Mouse (Mus musculus): ENCODE data around the gene Safb2. TPM values are rescaled to one million over a fixed set of nuclear protein-coding genes. Genes with fewer than 3 reads are reported as not detected.
A peak's percentile ranks its signal among the peaks of the same experiment; 100 is the strongest.
"Not testable (repeated sequence)": the region's sequence is repeated elsewhere in the genome, so short reads cannot be mapped to it uniquely, and the experiment has no call there.

Safb2 gene
- 100 to 1,000 TPM; 105 to 107 TPM for total RNA-seq (2021)

GRCm38 (mm10) chr17:56584257-56585130, at the start of gene Safb2, which contains the start of gene Safb:
Gene Safb2 (minus strand): TSS chr17:56584585.
Gene Safb (plus strand): TSS chr17:56584825.
- peak; percentile 100 for DNase-seq
- intact Hi-C loops (cut with DNase I): no loop called here

- no peak for DNase-seq
- intact Hi-C loops (cut with DNase I): no loop called here
Observed at GRCm38 (mm10) chr17:56634023-56634422, 49.6 kb upstream of the Safb2 start.

GRCm38 (mm10) chr17:56631807-56632206, 47.4 kb upstream of the Safb2 start:
- no peak for DNase-seq
- intact Hi-C loops (cut with DNase I): no loop called here

DNA sequence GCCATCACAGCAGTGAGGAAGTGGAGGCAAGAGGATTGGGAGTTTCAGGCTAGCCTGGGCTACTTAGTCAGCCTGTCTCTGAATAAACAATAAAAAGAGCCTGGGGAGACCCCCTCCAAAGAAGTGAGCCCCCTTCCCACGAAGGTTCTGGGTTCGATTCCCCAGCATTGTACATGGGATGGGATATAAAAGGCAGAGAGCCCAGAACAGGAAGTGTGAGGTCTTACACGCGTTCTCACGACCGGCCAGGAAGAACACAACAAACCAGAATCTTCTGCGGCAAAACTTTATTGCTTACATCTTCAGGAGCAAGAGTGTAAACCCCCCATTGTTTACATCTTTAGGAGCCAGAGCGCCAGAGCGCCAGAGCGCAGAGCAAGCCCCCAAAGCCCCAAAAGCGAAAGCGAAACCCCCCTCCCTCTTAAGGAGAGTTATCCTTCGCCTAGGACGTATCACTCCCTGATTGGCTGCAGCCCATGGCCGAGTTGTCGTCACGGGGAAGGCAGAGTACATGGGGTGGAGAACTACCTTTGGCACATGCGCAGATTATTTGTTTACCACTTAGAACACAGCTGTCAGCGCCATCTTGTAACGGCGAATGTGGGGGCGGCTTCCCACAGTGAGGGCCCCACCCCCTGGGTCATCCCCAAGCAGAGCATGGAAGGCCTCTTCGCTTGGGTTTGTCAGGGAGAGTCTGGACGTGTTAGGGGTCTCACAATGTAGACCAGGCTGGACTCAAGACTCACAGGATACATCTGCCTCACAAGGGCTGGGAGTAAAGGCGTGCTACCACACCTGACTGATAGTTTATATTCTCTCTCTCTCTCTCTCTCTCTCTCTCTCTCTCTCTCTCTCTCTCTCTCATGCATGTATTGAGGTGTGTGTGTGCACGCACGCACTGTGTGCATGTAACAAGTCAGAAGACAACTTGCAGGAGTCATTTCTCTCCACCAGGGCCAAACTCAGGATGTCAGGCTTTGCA, 45.7 kb upstream of the Safb2 start:
- DNase-seq; intact Hi-C loops (cut with DNase I): not testable (repeated sequence)

- intact Hi-C loops (cut with DNase I): no loop called here
- DNase-seq: peak; percentile 30
Observed at GRCm38 (mm10) chr17:56627530-56628277, 43.3 kb upstream of the Safb2 start, which contains the start of gene Catsperd. Gene Catsperd (plus strand): TSS chr17:56628143.

- intact Hi-C loops (cut with DNase I): no loop called here
- DNase-seq: peak; percentile 97
Observed at GRCm38 (mm10) chr17:56626754-56627470, 42.5 kb upstream of the Safb2 start, which contains the start of gene Lonp1. Gene Lonp1 (minus strand): TSS chr17:56626887.

DNA sequence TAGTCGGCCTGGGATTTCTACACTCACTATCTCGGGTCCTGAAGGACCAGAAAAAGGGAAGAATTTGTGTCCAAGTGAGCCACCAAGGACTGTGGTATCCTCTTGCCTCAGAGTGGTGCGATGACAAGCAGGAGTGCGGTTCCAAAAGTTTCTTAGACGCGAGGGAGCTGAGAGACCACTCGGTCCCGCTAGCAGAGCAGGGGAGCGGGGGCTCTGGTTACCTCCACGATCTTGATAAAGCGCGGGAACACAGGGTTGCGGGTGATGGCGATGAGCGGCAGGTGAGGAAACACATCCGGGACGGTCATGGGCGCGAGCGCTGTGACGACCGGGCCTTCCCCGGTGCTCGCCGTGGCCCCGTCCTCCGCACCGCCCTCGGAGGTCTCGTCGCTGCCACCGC, 41.9 kb upstream of the Safb2 start:
- intact Hi-C loops (cut with DNase I): no loop called here
- DNase-seq: no peak

DNA sequence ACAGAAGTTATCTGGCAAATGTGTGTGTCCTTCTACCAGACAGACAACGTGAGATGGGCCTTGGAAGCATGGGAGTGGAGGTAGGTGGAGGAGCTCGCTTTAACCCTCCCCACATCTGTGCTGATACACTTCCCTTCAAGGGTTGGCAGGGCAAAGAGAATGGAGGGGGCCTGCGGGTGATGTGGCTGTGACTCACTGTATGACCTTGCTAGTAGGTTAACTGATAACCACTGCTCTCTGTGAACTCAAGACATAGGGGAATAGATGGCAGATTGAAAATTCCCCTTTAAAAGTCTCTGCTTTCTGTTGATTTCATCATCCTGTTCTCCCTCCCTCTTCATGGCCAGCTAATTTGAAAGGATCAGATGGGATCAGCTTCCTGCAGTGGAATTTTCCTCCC, 41.1 kb upstream of the Safb2 start:
- intact Hi-C loops (cut with DNase I): no loop called here

DNA sequence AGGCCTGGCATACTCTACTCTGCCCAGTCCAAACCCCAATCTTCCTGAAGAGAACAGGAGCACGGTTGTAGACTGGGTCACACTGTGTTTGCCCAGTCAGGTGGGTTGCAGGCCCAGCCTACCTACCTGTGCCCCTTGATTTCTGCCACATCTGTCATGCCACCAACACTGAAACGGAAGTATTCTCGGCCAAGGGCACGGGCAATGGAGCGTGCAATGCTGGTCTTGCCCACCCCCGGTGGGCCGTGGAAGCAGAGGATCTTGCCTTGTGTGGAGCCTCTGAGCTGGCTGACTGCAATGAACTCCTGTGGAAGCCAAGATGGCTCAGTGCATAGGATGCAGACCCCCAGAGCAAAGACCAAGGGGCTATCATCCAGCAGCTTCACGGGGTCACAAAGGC, 33.2 kb upstream of the Safb2 start:
- no peak for DNase-seq
- intact Hi-C loops (cut with DNase I): no loop called here

More for the DNA sequence above, 41.1 kb upstream of the Safb2 start:
- no peak for DNase-seq

GRCm38 (mm10) chr17:56616725-56617124, 32.3 kb upstream of the Safb2 start:
- intact Hi-C loops (cut with DNase I): no loop called here
- DNase-seq: no peak

- intact Hi-C loops (cut with DNase I): no loop called here
- no peak for DNase-seq
Observed at GRCm38 (mm10) chr17:56615792-56616191, 31.4 kb upstream of the Safb2 start.

DNA sequence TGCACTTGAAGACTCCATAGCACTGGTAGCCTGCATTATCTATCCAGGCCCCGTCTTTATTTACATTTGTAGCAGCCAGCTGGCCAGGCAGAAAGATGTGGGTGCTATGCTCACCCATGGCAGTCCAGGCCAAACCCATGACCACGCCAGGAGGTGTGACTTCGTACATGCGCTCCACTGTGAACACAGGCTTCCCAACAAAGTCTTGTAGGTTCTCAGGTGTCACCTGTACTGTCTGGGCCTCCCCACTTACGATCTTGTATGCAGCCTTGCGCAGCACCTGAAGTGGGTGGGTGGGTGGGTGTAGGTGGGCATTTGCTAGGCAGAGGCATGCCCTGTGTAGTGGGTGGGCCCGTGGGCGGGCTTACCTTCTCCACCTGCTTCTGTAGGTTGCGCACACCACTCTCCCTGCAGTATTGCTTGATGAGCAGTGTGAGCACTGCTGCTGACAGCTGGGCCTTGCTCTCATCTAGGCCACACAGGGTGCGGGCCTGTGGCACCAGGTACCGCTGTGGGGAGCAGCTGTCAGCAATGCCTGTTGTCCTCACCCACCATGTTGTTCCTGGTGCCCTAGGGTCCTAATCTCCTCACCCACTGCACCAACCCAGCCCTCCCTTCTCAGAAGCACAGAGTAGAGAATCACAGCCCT, 30.9 kb upstream of the Safb2 start:
- no peak for DNase-seq
- intact Hi-C loops (cut with DNase I): no loop called here

DNA sequence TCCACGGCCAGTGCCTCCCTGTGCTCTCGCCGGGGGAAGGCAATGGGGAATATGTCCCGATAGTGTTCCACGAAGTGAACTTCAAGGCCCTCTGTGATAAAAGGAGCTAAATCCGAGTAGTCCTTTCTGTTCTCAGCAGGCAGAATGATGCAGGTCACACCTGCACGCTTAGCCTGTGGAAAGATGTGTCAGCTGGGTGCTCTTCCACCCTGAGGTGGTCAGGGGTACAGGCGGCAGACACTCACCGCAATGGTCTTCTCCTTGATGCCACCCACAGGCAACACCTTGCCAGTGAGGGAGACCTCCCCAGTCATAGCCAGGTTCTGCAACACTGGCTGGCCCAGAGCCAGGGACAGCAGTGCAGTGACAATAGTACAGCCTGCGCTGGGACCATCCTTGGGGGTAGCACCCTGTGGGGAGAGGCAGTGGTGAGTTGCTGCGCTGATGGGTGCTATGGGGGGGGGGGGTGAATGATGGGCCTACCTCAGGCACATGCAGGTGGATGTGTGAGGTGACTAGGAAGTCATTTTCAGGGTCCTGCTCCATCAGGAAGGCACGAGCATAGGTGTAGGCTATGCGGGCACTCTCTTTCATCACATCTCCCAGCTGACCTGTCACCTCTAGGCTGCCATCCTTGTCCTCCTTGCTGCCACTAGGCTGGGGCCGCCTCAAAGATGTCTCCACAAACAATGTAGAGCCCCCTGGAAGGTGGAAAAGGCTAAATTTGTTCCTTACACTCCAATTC, 30.2 kb upstream of the Safb2 start:
- intact Hi-C loops (cut with DNase I): no loop called here
- peak; percentile 41 for DNase-seq

- intact Hi-C loops (cut with DNase I): not testable (repeated sequence)
- DNase-seq: peak; percentile 51
Observed at GRCm38 (mm10) chr17:56613893-56614292, 29.5 kb upstream of the Safb2 start.

DNA sequence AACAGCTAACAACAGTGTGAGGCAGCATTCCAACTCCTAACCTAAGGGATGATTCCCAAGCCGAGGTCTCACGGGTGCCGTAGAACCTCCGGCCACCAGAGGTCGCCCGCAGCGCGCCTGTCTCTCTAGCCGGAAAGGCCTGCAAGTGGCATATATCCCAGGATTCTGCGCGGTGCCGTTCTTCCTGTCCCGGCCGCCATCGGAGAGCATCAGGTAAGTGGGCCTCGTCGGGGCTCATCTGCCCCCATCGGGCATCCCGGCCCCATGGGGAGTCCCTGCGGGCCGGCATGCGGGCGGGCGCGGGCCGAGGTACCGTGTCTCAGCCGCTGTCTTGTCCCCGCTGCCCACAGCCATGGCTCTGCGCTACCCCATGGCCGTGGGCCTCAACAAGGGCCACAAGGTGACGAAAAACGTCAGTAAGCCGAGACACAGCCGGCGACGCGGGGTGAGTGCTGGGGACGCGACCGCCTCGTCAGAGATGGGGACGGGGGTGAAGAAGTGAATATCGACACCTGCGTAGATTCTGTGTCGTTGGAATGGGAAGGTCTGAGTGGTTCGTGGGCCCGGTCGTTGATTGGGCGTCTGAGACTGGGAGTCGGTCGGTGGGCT, 29.0 kb upstream of the Safb2 start, which contains the start of gene Rpl36:
Gene Rpl36, plus strand, starts transcription at position 181 of the 609 bp plus-strand sequence.
- peak; percentile 97 for DNase-seq
- intact Hi-C loops (cut with DNase I): no loop called here

DNA sequence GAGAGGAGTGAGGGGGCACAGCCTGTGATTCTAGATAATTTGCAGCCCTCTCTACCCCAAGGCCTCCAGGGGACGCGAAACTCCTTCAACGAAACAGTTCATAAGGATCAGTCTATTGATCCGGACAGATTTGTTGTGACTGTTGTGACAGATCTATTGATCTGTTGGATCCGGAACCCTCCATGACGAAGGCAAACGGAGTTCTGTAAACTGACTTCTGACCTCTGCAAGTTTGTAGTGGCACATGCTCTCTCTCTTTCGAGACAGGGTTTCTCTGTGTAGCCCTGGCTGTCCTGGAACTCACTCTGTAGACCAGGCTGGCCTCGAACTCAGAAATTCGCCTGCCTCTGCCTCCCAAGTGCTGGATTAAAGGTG, 28.2 kb upstream of the Safb2 start:
- intact Hi-C loops (cut with DNase I); DNase-seq: not testable (repeated sequence)

DNA sequence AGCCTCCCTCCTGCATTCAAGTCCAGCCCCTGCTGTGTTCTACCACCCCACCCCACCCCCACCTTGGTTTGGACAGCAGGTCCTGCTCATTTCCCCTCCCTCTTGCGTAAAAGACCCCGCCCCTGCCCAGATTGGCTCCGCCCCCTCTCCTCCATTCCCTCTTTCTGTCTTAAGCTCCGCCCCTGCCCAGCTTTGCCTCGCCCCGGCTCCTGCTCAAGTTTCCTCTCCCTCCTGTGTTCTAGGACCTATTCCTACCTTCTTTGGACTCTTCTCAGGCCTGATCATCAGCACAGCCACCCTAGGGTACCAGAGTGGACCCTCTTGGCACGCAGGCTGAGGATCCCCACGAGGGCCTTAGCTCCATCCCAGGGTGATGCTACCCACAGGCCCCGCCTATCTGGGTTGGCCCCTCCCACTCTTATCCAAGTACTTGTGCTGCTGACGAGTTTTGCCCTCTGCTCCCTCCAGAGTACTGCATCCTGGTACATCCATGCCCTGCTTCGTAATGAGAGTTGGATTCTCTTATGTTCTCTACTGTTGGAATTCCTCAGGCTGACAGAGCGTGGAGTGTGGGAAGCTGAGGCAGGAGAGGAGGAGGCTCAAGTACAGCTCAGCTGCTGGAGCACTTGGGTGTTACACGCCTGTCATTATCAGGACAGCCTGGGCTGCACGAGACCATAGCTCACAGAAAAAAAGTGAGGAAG, 27.6 kb upstream of the Safb2 start:
- intact Hi-C loops (cut with DNase I): no loop called here
- DNase-seq: peak; percentile 46

Data from left cerebral cortex, postnatal 4 days (tissue).